In the genomic region with DNA sequence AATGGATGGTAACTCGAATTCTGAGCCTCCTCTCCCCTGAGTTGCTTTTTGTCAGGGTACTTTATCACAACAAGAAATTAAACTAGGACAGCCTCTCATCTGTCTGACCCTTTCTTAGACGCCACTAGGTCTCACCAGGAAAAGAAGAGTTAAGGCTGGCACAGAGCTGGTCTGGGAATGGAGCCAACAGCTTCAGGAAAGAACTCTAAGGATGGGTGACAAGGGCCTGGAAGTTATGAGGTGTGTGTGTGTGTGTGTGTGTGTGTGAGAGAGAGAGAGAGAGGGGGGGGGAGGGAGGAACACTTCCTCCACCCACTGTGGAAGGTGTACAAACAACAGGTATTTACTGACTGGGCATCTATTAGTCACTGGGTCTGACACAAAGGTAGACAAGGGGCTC, we compare ENCODE assay signal across 8 mouse cellular contexts.
A peak's percentile ranks its signal among the peaks of the same experiment; 100 is the strongest.
DNase-seq lines count a peak whose midpoint lies in the region; ATAC-seq and TF ChIP-seq lines count a peak whose summit lies in the region.

No protein-coding gene starts in this region.

- H3K4me2 ChIP-seq in heart, embryonic 15.5 days, result no peak overlapping the region
- H3K4me2 ChIP-seq in kidney, postnatal 0 days (ENCODE audit: low read length), result no peak overlapping the region
- H3K4me2 ChIP-seq in stomach, embryonic 16.5 days (ENCODE audit: low read depth, low read length), result no peak overlapping the region
- H3K4me2 ChIP-seq in midbrain, embryonic 13.5 days (replicated peaks), result no peak overlapping the region

- peak; percentile 43; the same call in 1 of the 2 replicates for ATAC-seq in heart, embryonic 15.5 days (replicated peaks; ENCODE audit: insufficient number of reproducible peaks, insufficient read depth, low FRiP score, low read depth)
- ATAC-seq in kidney, postnatal 0 days (replicated peaks; ENCODE audit: low FRiP score, low read depth), result no peak
- ATAC-seq in stomach, embryonic 16.5 days (ENCODE audit: insufficient read depth, low FRiP score), result no peak
- ATAC-seq in midbrain, embryonic 13.5 days, result no peak

- H3K4me1 ChIP-seq in heart, embryonic 15.5 days (replicated peaks), result peaks cover 74% of the 10 kb centered on the region
- H3K4me1 ChIP-seq in kidney, postnatal 0 days (replicated peaks; ENCODE audit: insufficient read depth, low read length), result peaks cover 12% of the 10 kb centered on the region
- peaks cover 32% of the 10 kb centered on the region for H3K4me1 ChIP-seq in stomach, embryonic 16.5 days (ENCODE audit: control insufficient read depth, insufficient read depth, low read length)
- peaks cover 15% of the 10 kb centered on the region; the same call in 1 of the 2 replicates for H3K4me1 ChIP-seq in midbrain, embryonic 13.5 days (replicated peaks)

- peak overlapping the region; percentile 10; the same call in 1 of the 2 replicates for H3K27ac ChIP-seq in heart, embryonic 15.5 days
- 0 out of 2 replicates have a peak overlapping the region, but pooled peaks have one; percentile 25 for H3K27ac ChIP-seq in kidney, postnatal 0 days
- peak overlapping the region; percentile 50 for H3K27ac ChIP-seq in stomach, embryonic 16.5 days (ENCODE audit: low read length)
- H3K27ac ChIP-seq in midbrain, embryonic 13.5 days, result no peak overlapping the region

- no peak for DNase-seq in heart, adult 9 months (ENCODE audit: low spot score in 2 of 2)
- peak; percentile 63 to 70 for DNase-seq in right cerebral cortex, postnatal 10 days (ENCODE audit: low spot score in 2 of 2)
- no peak for DNase-seq in right cerebral cortex, postnatal 36 days (ENCODE audit: low spot score in 2 of 2)
- DNase-seq in kidney, postnatal 0 days (ENCODE audit: low spot score), result peak; percentile 38
- DNase-seq in urinary bladder, postnatal 10 days (ENCODE audit: low spot score), result no peak

- no peak overlapping the region for H3K9ac ChIP-seq in heart, embryonic 15.5 days
- H3K9ac ChIP-seq in kidney, postnatal 0 days (ENCODE audit: low read depth, low read length), result no peak overlapping the region
- H3K9ac ChIP-seq in stomach, embryonic 16.5 days (ENCODE audit: low read length), result no peak overlapping the region
- no peak overlapping the region for H3K9ac ChIP-seq in midbrain, embryonic 13.5 days (replicated peaks)

- no peaks in the 10 kb centered on the region; the same call in 1 of the 2 replicates for H3K36me3 ChIP-seq in heart, embryonic 15.5 days
- H3K36me3 ChIP-seq in kidney, postnatal 0 days (ENCODE audit: insufficient read depth, low read length), result no peaks in the 10 kb centered on the region
- no peaks in the 10 kb centered on the region for H3K36me3 ChIP-seq in stomach, embryonic 16.5 days (ENCODE audit: control insufficient read depth, insufficient read depth, low read length)
- no peaks in the 10 kb centered on the region for H3K36me3 ChIP-seq in midbrain, embryonic 13.5 days

- no peaks in the 10 kb centered on the region for H3K27me3 ChIP-seq in heart, embryonic 15.5 days
- no peaks in the 10 kb centered on the region for H3K27me3 ChIP-seq in kidney, postnatal 0 days (ENCODE audit: insufficient read depth, low read length)
- H3K27me3 ChIP-seq in stomach, embryonic 16.5 days (ENCODE audit: control insufficient read depth, insufficient read depth, low read length), result no peaks in the 10 kb centered on the region
- H3K27me3 ChIP-seq in midbrain, embryonic 13.5 days, result no peaks in the 10 kb centered on the region

- no peaks in the 10 kb centered on the region for H3K9me3 ChIP-seq in heart, embryonic 15.5 days (replicated peaks)
- H3K9me3 ChIP-seq in kidney, postnatal 0 days (replicated peaks; ENCODE audit: low read length), result no peaks in the 10 kb centered on the region
- no peaks in the 10 kb centered on the region for H3K9me3 ChIP-seq in stomach, embryonic 16.5 days (replicated peaks; ENCODE audit: control insufficient read depth, low read length)
- H3K9me3 ChIP-seq in midbrain, embryonic 13.5 days, result no peaks in the 10 kb centered on the region

- WGBS in heart, embryonic 15.5 days, result 27% methylated on average over 2 of the region's 2 CpGs
- WGBS in kidney, postnatal 0 days, result 55% methylated on average over 2 of the region's 2 CpGs
- 63% methylated on average over 2 of the region's 2 CpGs for WGBS in stomach, embryonic 16.5 days
- WGBS in midbrain, embryonic 13.5 days, result 64% methylated on average over 2 of the region's 2 CpGs

- TF ChIP-seq CTCF in kidney, postnatal 0 days (IDR thresholded peaks at IDR 0.05; ENCODE audit: low read depth), result no peak

- no peak overlapping the region for H3K4me3 ChIP-seq in heart, embryonic 15.5 days
- no peak overlapping the region for H3K4me3 ChIP-seq in kidney, postnatal 0 days (replicated peaks; ENCODE audit: low read depth, low read length)
- H3K4me3 ChIP-seq in stomach, embryonic 16.5 days (replicated peaks; ENCODE audit: low read length), result no peak overlapping the region
- no peak overlapping the region for H3K4me3 ChIP-seq in midbrain, embryonic 13.5 days (replicated peaks)

Comparison
In these comparisons a context has a peak if more than half of its experiments do, and no peak if none do; other contexts are left out.
1. DNase-seq: peak in right cerebral cortex, postnatal 10 days (2 of 2) and kidney, postnatal 0 days (single experiment); none in heart, adult 9 months (0 of 2), right cerebral cortex, postnatal 36 days (0 of 2) and urinary bladder, postnatal 10 days (single experiment).